Mouse (Mus musculus) layer of hippocampus, adult 8-10 months (tissue): ENCODE results near the gene Lmx1b. TPM values are rescaled to one million over a fixed set of nuclear protein-coding genes. Genes with fewer than 3 reads are reported as not detected.

Experiments used
- DNase-seq, 2 experiments: peaks; one replicate each; pipeline ENCODE4 v3.0.0; 2022; ENCODE audit warnings: low spot score in 2 of 2
- total RNA-seq, 4 experiments: library from RNA; stranded (reverse); gene quantifications; 2 replicates each; pipeline ENCODE4 v1.2.4; 2022

Lmx1b gene
- total RNA-seq, 4 experiments from 2014 or later, result 0.08 to 0.55 TPM; not detected in 2

GRCm38 (mm10) chr2:33583317-33583716 is 57.0 kb downstream of the Lmx1b start:
- DNase-seq, result no peak

GRCm38 (mm10) chr2:33582457-33583060 is 57.8 kb downstream of the Lmx1b start:
- no peak for DNase-seq

- DNase-seq, result no peak
Observed at GRCm38 (mm10) chr2:33581866-33582265, 58.4 kb downstream of the Lmx1b start.

DNA sequence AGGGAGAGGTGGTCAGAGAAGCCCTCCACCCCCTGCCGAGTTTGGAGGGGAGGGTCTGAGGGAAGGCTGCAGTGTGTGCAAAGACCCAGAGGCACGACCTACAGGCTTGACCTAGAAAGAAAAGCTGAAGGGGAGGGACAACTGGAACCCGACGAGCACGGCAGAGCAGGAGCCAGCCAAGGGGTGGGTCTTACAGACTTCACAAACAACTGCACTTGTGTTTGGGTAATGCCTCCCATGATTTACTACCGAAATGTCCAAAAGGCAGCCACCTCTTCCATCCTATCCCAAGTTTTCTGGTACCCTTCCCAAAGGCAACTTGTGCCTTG is 58.9 kb downstream of the Lmx1b start:
- DNase-seq, result no peak

- peak in 1 of 2 experiments; percentile 28 for DNase-seq
Observed at GRCm38 (mm10) chr2:33580697-33581448, 59.4 kb downstream of the Lmx1b start.

DNA sequence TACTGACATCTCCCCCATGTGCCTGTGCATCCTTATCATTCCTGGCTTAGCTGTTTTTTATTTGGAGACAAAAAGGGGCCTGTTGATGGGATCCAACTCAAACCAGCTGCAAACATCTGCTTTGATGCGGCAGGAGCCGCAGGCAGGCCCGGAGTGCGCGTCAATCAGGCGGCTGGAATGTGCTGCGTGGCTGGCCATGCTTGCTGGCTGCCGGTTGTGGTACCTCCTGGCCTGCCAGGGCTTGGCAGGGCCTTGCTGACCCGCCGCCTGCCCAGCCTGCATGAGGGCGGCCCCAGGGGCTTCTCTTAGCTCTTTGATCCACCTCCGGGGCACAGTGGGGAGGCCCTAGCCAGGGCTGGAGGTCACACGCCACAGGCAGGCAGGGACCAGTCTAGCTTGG is 64.9 kb downstream of the Lmx1b start:
- no peak for DNase-seq

- DNase-seq, result no peak
Observed at GRCm38 (mm10) chr2:33573075-33573474, 67.2 kb downstream of the Lmx1b start.

DNA sequence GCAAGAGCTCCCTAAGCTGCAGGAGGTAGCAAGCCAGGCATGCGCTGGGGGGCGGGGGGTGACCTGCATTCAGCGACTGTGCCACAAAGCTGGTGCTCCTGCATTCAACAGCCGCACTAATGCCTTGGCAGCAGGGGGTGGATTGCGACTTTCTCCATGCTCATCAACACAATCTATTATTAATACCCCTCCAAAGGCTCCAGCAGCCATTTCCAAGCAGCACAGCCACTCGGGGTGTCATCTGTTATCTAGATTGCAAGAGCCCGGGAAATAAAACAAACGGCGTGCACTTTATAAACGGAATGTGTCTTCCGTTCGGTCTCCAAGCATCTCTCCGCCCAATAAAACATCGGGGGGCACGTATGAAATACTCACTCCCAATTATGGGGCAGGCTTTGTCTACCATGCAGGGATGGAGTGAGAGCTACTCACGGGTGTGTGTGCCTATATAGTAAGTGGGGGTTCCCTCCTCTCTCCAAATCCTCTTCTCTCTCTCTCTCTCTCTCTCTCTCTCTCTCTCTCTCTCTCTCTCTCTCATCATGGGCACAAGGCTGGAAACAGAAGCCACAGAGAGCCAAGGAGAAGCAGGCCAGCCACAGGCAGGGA is 69.0 kb downstream of the Lmx1b start:
- no peak for DNase-seq

DNA sequence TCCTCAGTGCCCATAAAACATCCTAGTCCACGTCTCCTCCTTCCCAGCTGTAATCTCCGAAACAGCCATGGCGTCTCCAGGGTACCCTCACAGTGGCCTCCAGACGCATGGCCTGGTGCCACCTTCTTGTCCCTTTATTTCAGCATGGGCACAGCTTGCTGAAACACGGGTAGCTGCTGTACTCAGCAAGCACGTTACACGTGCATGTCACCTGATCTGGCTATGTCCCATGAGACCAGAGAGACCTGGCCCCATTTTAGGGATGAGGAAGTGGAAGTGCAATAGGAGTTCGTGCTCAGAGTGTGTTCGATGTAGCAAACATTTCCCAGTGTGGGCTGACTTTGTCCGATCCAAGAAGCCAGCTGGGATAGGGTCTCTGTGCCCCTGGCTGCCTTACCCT is 70.6 kb downstream of the Lmx1b start:
- DNase-seq, result no peak

DNA sequence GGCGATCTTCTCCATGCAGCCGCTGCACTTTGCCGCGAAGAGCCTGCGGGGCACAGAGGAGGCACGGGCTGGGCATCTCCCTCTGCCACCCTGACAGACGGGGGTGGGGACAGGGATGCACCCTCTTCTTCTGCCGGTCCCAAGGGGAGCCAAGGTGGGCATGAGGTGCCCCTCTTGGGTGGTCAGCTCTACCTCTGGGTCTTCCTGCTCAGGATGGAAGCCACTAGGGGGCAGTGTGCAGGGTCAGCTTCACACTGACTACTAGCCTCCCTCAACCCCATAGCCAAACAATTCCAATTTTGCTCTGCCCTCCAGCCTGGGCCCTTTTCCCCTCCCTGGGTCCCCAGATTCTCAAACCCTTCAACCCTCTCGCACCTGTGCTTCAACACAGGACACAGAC is 71.1 kb downstream of the Lmx1b start:
- no peak for DNase-seq

GRCm38 (mm10) chr2:33565886-33566285 is 74.4 kb downstream of the Lmx1b start:
- DNase-seq, result no peak

DNA sequence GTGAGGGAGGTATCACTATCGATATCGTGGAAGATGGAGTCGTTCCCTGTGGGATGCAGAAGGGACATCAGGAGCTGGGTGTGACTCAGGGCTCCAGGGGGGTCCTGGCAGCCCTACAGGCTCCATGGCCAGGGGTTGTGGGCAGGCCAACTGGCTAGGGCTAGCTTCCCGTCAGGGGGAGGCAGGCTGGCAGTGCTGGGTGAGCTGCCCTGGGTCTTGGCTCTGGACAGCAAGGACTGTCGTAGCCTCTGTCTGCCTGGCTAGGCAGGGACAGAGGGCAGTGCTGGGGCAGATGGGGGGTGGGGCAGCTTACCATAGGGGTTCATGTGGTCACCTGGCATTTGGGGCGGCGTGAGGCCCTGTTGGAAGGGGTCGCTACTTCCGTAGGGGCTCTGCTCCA is 75.6 kb downstream of the Lmx1b start:
- DNase-seq, result no peak

- DNase-seq, result peak; percentile 32 to 54
Observed at GRCm38 (mm10) chr2:33559752-33560151, 80.6 kb downstream of the Lmx1b start.

DNA sequence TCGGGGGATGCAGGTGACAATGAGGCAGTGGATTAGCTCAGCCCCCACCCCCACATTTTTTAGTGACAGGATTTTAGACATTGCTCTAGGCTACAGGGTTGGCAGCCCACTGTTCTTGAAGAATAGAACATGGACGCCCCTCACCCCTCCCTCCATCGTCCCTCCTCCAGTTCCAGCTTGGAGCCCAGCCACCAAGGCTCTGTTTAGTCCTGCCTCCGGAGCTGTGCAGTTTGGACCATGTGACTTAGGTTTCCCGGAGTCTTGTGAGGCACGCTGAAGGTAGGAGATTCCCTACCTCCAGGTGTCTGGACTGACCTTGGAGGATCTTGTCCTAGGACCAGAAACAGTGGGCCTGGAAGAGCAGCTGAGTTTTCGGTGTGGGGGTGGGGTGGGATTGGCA is 81.0 kb downstream of the Lmx1b start:
- no peak for DNase-seq

GRCm38 (mm10) chr2:33558233-33558632 is 82.1 kb downstream of the Lmx1b start:
- DNase-seq, result peak; percentile 48 to 85

- DNase-seq, result no peak
Observed at GRCm38 (mm10) chr2:33555573-33555972, 84.7 kb downstream of the Lmx1b start.

DNA sequence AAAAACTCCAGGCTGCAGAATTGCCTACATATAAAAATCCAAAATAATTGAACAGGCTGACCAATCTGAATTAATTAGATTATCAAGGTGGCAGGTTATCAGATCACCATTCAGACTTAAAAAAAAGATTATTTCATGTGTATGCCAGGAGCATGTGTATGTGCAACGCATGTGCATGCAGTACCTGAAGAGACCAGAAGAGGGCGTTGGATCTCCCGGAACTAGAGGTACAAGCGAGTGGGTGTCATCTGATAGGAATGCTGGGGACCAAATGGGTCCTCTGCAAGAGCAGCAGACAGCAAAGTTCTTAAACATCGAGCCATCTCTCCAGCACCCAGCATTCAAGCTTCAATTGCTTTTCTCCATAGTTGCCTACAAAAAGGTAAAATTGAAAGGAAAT is 87.6 kb downstream of the Lmx1b start:
- no peak for DNase-seq

DNA sequence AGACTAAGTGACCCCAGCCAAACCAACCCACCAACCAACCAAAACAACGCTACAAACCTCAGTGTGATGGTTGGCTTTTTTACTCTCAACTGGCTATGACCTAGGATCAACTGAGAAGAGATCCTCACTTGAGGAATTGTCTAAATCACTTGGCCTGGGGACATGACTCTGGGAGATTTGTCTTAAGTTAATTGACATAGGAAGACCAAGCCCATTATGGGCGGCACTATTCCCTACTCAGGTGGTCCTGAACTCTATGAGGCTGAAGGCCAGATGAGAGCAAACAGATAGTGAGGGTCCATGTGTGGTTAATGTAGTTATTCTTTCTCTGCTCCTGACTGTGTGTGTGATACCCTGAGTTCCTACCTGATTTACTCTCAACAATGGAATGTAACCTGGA is 92.7 kb downstream of the Lmx1b start:
- no peak for DNase-seq

DNA sequence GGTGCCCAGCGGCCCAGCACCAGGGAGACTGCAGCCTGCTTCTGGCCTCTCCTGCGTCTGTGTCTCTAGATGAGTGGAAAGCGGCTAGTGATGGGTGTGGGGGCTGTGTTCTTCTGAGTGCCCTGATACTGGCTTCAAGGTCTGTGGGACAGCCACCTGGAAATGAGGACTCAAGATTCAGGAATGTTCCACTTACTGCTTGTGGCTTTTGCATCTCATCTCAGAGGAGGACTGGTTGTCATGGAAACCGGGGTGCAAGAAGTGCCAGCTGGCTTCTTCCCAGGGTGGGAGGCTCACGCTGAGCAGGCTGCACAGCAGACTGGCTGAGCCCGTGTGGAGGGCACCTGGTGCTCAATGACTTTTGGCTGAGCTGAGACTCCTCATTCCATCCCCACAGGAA is 93.4 kb downstream of the Lmx1b start:
- peak; percentile 93 to 96 for DNase-seq

DNA sequence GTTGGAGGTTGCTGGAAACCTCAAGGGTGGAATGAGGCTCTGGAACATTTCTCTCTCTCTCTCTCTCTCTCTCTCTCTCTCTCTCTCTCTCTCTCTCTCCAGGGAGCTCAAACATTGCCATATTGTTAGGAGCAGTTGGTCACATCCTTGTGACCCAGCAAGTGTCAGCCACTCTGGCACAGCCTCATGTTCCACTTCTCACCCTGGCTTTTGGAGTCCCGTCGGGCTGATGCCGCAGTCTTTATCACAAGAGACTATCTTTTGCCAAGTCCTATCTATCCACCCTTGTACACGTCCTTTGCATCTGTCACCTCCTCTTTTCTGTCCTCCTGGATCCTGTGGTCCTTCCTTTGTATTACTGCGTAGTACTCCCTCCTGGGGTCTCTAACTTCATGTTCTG is 94.3 kb downstream of the Lmx1b start:
- no peak for DNase-seq

DNA sequence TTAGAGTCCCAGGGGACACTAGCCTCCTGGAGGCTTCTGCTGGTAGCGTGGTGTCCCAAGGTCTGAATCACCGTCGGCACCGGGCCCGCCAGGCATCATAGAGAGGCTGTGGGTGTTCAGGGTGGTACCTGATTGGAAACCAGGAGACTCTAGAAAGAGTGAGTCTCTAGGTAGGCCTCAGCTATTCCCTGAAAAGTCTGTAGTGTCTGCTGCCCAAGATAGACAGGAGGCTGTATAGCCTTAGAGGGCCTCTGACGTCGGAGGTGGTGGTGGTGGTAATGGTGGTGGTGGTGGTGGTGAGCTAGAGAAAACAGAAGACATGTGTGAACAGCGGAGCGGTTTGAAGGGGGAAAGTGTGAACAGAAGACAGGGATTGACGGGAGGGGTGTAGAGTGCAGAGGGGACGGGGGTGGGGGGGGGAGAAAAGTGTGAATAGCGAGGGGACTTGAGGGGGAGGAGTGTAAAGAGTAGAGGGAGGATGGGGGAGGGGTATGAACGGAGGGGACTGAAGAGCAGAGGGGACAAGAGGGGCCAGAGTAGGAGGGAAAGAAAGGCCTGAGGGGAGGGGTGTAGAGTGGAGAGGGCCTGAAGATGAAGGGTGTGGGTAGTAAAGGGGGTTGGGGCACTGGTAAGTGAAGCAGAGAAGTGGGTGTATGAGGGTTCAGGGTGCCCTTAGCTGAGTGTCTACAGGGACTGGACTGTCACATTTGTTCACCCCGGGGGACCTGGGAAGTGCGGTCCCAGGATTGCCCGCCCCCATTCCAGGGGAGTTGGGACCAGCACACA is 95.3 kb downstream of the Lmx1b start:
- peak in 1 of 2 experiments; percentile 13 for DNase-seq

GRCm38 (mm10) chr2:33544203-33544762 is 96.0 kb downstream of the Lmx1b start:
- DNase-seq, result peak in 1 of 2 experiments; percentile 14
